Comparison of ENCODE assay signal across 14 mouse cellular contexts in genomic region chr16:94314626-94315025, GRCm38 (mm10). TPM values are rescaled to one million over a fixed set of nuclear protein-coding genes. Genes with fewer than 3 reads are reported as not detected.
"Had no signal": no experiment of that assay in that cellular context is flagged by ENCODE, and none has a peak within 500 bp of the region (broad histone marks: within the 10 kb centered on the region; RNA-seq: fewer than 3 reads in every experiment).

No protein-coding gene starts in this region.

- H3K27me3 ChIP-seq: liver, embryonic 13.5 days; lung, embryonic 15.5 days; neural tube, embryonic 12.5 days; stomach, embryonic 15.5 days had no signal

- H3K4me3 ChIP-seq: limb, embryonic 12.5 days; liver, embryonic 13.5 days; neural tube, embryonic 12.5 days; stomach, embryonic 15.5 days had no signal

- ATAC-seq: liver, postnatal 0 days had no signal

- DNase-seq: kidney, adult 18-20 months; kidney, postnatal 4 days; liver; liver, embryonic 13.5 days; liver, postnatal 0 days; lung, postnatal 14 days; retina, postnatal 1 day; right cerebral cortex, postnatal 14 days; thymus, postnatal 4 days had no signal

- H3K9ac ChIP-seq: limb, embryonic 12.5 days; liver, postnatal 0 days; lung, embryonic 15.5 days; stomach, embryonic 15.5 days had no signal

- H3K36me3 ChIP-seq: limb, embryonic 12.5 days; liver, embryonic 13.5 days; lung, embryonic 15.5 days; neural tube, embryonic 12.5 days; stomach, embryonic 15.5 days had no signal

- H3K9me3 ChIP-seq: limb, embryonic 12.5 days; liver, embryonic 13.5 days; lung, embryonic 15.5 days; neural tube, embryonic 12.5 days; stomach, embryonic 15.5 days had no signal

- H3K27ac ChIP-seq: limb, embryonic 12.5 days; liver, embryonic 13.5 days; lung, embryonic 15.5 days; macrophage had no signal

RNA-seq across cellular contexts. Expression of gene Ripply3, which starts 13.6 kb away (rescaled TPM):
- polyA plus RNA-seq: macrophage had no signal
